Mouse (Mus musculus): ENCODE measurements around the gene Skap2.

Gene Skap2

DNA sequence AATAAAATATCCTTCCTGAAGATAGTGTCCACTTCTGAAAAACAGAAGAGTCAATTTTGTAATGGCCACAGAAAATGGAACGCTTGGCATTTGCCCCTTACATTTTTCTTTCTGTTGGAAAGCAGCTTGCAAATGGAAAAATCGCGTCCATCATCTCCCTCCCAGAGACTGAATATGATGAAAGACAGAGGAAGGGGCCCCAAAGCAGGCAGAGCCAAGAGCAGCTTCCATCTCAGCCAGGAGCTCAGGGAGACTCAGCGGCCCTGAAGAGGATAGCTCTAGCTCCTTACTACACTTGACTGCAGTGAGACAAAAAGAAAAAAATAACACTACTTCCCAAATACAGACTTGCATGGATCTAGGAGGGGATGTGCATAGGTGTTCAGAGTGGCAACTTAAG, 122.5 kb downstream of the Skap2 start:
- DNase-seq (ENCODE audit: low spot score), result no peak

DNA sequence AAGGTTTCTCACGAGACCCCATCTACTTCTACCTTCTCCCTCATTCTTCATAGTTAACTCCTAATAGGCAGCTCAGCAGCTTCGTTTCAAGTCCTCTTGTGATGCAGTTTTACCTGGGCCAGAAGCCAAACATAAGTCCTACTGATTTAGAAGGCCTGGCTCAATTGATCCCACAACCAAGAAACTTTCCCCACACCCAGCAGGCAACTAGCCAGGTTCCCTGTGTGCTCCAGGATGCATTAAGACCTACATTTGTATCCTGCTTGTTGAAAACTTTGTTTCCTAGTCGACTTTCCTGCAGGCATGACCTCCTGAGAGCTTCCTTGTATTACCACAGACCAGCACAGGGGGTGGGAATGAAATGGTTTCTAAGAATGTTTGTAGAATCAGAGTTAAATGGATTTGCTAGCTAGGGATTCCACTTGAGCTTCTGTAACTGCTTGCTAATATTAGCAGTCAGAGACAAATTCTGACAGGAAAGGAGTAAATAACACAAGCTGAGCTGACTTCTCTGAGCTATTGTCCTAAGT, 125.4 kb downstream of the Skap2 start:
- DNase-seq (ENCODE audit: low spot score), result no peak

- DNase-seq (ENCODE audit: low spot score), result no peak
Measured at GRCm38 (mm10) chr6:51882880-51883274, 129.5 kb downstream of the Skap2 start.

DNA sequence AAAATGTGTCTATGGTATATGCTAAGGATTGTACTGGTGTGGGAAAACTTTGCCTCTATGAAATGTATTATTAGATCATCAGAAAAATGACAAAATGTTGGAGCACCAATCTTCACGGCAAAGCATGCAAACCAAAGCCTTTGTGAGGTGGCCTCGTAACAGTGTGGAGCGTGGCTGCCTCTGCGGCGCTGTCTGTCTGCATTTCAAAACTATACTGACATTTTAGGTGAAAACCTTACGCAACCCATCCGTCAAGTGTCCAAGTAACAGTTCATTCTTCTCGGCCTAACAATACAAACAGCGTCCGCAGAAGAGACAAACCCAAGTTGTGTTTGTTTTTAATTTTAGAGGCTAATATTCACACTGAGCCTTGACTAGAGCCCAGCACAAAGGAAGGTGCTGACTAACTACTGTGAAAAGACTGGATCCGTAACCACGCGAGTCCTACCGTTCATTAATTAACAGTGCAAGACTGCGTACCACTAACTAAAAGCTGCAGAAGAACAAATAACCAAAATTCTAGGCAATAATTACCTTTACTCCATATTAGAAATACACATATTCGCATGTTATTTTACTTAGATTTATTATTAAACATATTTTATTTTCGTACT, 130.0 kb downstream of the Skap2 start:
- no peak for DNase-seq (ENCODE audit: low spot score)

DNA sequence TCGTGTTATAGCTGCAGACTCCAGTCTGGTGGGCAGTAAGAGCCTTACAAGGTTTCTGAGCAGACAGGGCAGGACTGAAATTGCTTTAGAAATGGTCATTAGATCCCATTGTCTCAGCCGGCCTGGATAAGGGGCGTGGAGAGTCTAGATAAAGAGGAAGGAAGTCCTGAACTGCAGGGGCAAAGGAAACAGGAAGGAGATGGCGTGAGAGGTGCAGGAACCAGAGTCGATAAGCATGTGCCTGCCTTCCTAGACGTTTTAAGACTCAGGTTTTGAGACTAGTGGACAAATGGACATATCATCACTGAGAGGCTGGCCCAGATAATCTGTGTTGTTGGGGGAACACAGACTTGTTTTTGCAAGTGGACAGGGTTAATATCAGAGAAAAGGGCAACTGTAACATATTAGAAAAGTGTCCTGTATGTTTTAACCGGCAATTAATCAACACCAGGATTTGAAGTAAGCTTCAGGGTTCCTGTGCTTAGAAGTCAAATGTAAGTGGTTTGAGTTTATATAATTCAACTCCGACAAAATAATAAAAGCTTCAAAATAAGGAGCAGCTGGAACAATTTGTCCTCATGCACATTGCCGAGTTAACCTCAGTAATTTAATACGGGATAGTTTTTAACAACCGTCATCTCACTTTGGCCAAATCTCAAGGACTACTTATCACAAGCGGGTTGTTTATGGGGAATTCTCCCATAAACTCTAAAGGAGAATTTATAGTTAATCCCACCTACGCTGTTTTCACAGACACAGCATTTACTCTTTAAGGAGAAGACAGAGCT, 131.0 kb downstream of the Skap2 start:
- no peak for DNase-seq (ENCODE audit: low spot score)

GRCm38 (mm10) chr6:51880778-51881177, 131.6 kb downstream of the Skap2 start:
- no peak for DNase-seq (ENCODE audit: low spot score)

- DNase-seq (ENCODE audit: low spot score), result no peak
Measured at GRCm38 (mm10) chr6:51878551-51878950, 133.8 kb downstream of the Skap2 start.

GRCm38 (mm10) chr6:51876841-51877553, 135.4 kb downstream of the Skap2 start:
- no peak for DNase-seq (ENCODE audit: low spot score)

DNA sequence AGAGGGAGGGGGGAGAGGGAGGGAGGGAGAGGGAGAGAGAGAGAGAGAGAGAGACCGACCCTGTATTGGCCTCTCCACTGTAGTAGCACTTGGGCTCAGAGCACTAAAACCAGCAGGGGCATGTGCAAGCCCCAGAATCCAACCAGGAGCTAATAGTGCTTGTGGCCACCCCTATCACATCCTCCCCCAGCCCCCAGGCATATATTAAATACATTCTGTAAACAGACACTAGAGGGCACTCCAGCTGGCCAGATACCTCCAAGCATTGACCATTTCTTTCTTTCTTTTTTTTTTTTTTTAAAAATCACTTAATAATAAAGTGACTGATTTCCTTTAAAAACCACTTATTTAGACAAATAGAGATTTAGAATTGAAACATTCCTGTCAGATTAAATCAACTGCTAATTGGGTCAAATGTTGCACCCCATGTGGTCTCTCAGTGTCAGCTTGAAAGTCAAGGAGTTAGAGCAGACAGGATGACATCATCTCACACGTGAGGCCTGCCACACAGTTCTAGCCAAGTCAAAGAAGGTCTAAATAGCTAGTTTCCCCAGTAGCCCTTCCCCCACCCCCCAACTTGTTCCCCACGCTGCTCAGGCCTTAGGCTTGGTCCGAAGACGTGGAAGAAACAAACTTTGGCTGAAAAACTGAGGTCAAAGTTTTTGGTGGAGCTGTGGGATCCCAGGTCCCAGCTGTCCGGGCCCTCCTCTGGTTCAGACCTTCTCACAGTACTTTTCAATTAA, 136.3 kb downstream of the Skap2 start:
- DNase-seq (ENCODE audit: low spot score), result peak; percentile 32

DNA sequence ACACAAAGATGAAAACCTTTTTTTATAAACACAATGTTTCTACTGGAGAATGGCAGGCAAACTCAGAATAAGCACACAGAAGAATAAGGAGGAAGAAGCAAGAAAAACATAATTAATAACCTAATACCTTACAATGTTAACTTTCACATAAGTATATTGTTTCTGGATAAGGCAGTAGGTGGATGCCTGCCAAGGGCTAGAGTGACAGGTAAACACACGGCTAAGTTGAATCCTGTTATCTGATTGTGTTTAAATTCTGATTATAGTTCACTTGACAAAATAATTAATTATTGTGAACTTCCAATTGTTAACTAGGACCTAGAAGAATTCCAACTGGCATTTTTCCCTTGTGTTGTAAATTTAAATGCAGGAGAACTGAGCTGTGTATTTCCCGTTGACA, 138.3 kb downstream of the Skap2 start:
- DNase-seq (ENCODE audit: low spot score), result no peak

GRCm38 (mm10) chr6:51871135-51871534, 141.2 kb downstream of the Skap2 start:
- peak; percentile 13 for DNase-seq (ENCODE audit: low spot score)

GRCm38 (mm10) chr6:51870294-51870693, 142.1 kb downstream of the Skap2 start:
- no peak for DNase-seq (ENCODE audit: low spot score)

DNA sequence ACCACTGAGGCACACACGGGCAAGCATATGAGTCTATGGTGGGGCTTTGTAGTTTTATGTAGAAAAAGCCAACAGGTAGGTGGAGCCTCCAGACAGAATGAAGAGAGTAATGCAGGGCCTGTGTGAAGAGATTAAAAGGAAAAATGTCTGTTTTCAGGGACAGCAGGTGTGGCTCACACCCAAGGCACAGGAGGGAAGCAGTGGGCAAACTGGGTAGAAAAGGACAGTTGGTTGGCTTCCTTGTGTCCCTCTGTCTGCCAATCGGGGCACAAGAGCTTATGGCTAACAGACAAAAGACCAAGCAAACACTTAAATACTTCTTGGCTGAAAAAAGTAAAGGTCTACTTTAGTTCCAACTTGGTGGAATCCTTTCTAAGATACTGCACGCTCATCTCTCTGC, 145.8 kb downstream of the Skap2 start:
- no peak for DNase-seq (ENCODE audit: low spot score)

GRCm38 (mm10) chr6:51863508-51863907, 148.8 kb downstream of the Skap2 start:
- DNase-seq (ENCODE audit: low spot score), result no peak

DNA sequence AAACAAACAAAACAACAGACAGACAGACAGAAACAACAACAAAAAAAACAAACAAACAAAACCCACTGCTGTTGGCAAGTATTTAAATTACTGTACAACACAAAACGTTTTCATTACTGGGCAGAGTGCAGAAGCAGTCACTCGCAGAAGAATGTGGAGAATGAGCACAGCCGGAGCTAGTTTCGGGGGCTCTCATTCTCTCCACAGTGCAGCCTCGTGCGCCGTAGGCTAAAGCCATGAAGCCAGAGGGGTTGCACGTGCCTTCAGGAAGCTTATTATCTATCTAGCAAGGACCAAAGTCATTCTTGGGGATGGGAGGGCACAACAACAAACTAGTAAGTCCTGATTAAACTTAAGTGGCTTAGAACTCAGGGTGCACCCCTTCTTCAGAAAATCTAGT, 152.0 kb downstream of the Skap2 start:
- DNase-seq (ENCODE audit: low spot score), result no peak

DNA sequence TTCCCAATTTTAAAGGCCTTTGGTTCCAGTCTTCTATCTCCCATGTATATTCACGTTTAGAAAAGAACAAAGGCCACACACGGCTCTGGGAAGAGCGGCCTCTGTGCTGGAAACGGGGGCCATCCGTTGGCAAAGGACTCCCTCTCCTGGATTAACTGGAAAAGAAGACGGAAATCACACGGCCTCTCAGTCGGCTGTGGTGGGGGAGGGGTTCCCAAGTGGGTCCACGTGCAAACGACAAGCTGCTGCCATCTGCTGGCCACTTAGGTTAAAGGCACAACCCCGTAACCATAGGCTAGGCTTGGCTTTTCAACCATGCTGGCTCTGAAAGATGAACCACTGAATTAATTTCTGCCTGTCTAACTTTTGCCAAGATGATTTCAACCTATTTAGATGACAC, 154.5 kb downstream of the Skap2 start:
- peak; percentile 86 for DNase-seq (ENCODE audit: low spot score)

- DNase-seq (ENCODE audit: low spot score), result no peak
Measured at GRCm38 (mm10) chr6:51853291-51853690, 159.1 kb downstream of the Skap2 start.

- no peak for DNase-seq (ENCODE audit: low spot score)
Measured at GRCm38 (mm10) chr6:51852643-51853042, 159.7 kb downstream of the Skap2 start.

DNA sequence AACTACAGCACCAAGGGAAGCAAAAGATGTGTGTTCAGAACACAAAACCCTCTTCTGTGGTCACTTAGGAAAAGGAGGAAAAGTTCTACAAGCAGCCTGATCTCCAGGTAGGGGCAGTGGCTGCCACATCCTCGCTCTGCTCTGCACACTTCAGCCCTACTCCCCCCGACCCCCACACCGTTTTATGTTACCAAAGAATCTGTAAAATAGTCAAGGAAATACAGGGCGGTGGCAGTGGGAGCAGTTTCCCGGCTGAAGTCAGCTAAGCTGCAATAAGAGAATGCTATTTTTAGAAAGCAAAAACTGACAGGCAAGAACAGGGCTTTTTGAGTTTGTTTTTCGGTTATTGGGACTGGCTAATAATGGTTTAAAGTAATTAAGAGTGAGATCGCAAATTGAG, 160.8 kb downstream of the Skap2 start:
- no peak for DNase-seq (ENCODE audit: low spot score)

- no peak for DNase-seq (ENCODE audit: low spot score)
Measured at GRCm38 (mm10) chr6:51850030-51850817, 162.1 kb downstream of the Skap2 start.

DNA sequence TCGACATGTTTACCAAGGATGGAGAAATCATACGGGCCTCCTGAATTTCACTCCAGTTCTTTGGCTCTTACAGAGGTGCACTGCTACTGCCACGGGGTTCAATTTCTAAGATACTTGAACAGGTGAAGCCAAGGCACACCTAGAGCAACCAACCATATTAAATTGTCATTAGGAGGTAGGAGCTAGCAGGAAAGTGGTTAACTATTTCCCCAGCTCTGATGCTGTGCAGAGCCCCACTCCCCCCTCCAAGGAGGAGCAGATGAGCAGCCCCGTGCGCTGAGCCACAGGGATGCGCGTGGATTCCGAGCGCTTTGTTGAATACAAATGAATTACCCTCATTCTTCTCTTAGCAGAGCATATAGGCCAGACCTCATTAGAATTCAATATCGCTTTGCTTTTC, 162.8 kb downstream of the Skap2 start:
- no peak for DNase-seq (ENCODE audit: low spot score)

Measured in MN1 (cell line).